Mouse (Mus musculus): ENCODE results near the gene Dera. TPM values are rescaled to one million over a fixed set of nuclear protein-coding genes. Genes with fewer than 3 reads are reported as not detected.

Dera gene
- total and polyA plus RNA-seq, 3 experiments, result 59.5 to 80.6 (median 78.0) TPM

GRCm38 (mm10) chr6:137808706-137809105 lies 54.4 kb downstream of the Dera start:
- H3K36me3 ChIP-seq (replicated peaks in 1 of 2; ENCODE audit: control insufficient read depth in 1 of 2, insufficient read depth in 1 of 2, low read length in 1 of 2), result peaks cover 5 to 54% of the 10 kb centered on the region in 2 experiments
- H3K9ac ChIP-seq (ENCODE audit: insufficient read depth, low read depth), result no peak overlapping the region
- in situ Hi-C loops (cut with MboI; ENCODE audit: low pct_ligation_motif_present, low pct_unique_long_range_greater_than_20kb, low sequenced_read_pairs), result no loop called here
- H3K4me1 ChIP-seq (ENCODE audit: control insufficient read depth in 1 of 2, insufficient read depth in 2 of 2), result peaks cover 0 to 8% of the 10 kb centered on the region in 2 experiments; a peak in 2 of 4 replicates
- no peaks in the 10 kb centered on the region for H3K9me3 ChIP-seq (replicated peaks; ENCODE audit: low read length)
- H3K4me2 ChIP-seq (ENCODE audit: insufficient read depth, low read depth, poor library complexity, severe bottlenecking), result no peak overlapping the region
- H3K27me3 ChIP-seq (replicated peaks), result no peaks in the 10 kb centered on the region
- no peaks in the 10 kb centered on the region for H3K79me2 ChIP-seq (replicated peaks; ENCODE audit: control insufficient read depth, extremely low read depth, insufficient read depth, poor library complexity, severe bottlenecking)
- TF ChIP-seq SMC3 (IDR thresholded peaks at IDR 0.05; ENCODE audit: low read depth, low read length) (no peak), MYC (IDR thresholded peaks at IDR 0.05; ENCODE audit: low read depth, low read length) (no peak), MAX (IDR thresholded peaks at IDR 0.05; ENCODE audit: low read length) (no peak), UBTF (IDR thresholded peaks at IDR 0.05; ENCODE audit: low read depth, low read length) (no peak), USF2 (conservative IDR thresholded peaks at IDR 0.05; ENCODE audit: low read depth, low read length) (no peak), CHD2 (IDR thresholded peaks at IDR 0.05; ENCODE audit: low read length) (no peak), MAFK (IDR thresholded peaks at IDR 0.05; ENCODE audit: insufficient replicate concordance, low read length) (no peak), TCF12 (IDR thresholded peaks at IDR 0.05; ENCODE audit: low read depth, low read length) (no peak), GABPA (IDR thresholded peaks at IDR 0.05; ENCODE audit: insufficient replicate concordance, low read depth, low read length) (no peak)
- dilution Hi-C loops (cut with MboI; ENCODE audit: extremely low pct_ligation_motif_present, extremely low pct_unique_long_range_greater_than_20kb, low sequenced_read_pairs), result no loop called here
- no peak for DNase-seq (ENCODE audit: extremely low read depth)
- no peak overlapping the region for H3K27ac ChIP-seq (ENCODE audit: insufficient read depth, low read depth)
- no peak overlapping the region for H3K4me3 ChIP-seq (replicated peaks in 1 of 3; ENCODE audit: low read depth in 2 of 3, low read length in 2 of 3, poor library complexity in 1 of 3)

GRCm38 (mm10) chr6:137810136-137810535 lies 55.8 kb downstream of the Dera start:
- H3K9me3 ChIP-seq (replicated peaks; ENCODE audit: low read length), result no peaks in the 10 kb centered on the region
- TF ChIP-seq ZC3H11A (IDR thresholded peaks at IDR 0.05; ENCODE audit: low read depth, low read length), result no peak
- TF ChIP-seq ELF1 (IDR thresholded peaks at IDR 0.05; ENCODE audit: low read depth, low read length), result no peak
- TF ChIP-seq GABPA (IDR thresholded peaks at IDR 0.05; ENCODE audit: insufficient replicate concordance, low read depth, low read length), result no peak
- no peak for TF ChIP-seq HCFC1 (IDR thresholded peaks at IDR 0.05; ENCODE audit: low read depth, low read length)
- no peak for TF ChIP-seq SMC3 (IDR thresholded peaks at IDR 0.05; ENCODE audit: low read depth, low read length)
- no peak for TF ChIP-seq NRF1 (IDR thresholded peaks at IDR 0.05; ENCODE audit: low read depth, low read length)
- TF ChIP-seq CHD1 (IDR thresholded peaks at IDR 0.05; ENCODE audit: low read depth, low read length), result no peak
- no peak for TF ChIP-seq SIN3A (IDR thresholded peaks at IDR 0.05; ENCODE audit: low read length)
- TF ChIP-seq IRF4 (IDR thresholded peaks at IDR 0.05; ENCODE audit: low read depth, low read length), result no peak
- TF ChIP-seq E2F4 (IDR thresholded peaks at IDR 0.05; ENCODE audit: insufficient replicate concordance, low read depth, low read length), result no peak
- TF ChIP-seq UBTF (IDR thresholded peaks at IDR 0.05; ENCODE audit: low read depth, low read length), result no peak
- TF ChIP-seq MAZ (IDR thresholded peaks at IDR 0.05; ENCODE audit: low read depth, low read length), result no peak
- TF ChIP-seq JUND (conservative IDR thresholded peaks at IDR 0.05; ENCODE audit: low read depth, low read length), result no peak
- TF ChIP-seq ZNF384 (IDR thresholded peaks at IDR 0.05; ENCODE audit: low read depth, low read length), result no peak
- TF ChIP-seq CHD2 (IDR thresholded peaks at IDR 0.05; ENCODE audit: low read length), result no peak
- no peak for TF ChIP-seq USF1 (IDR thresholded peaks at IDR 0.05; ENCODE audit: low read depth, low read length)
- no peak for TF ChIP-seq NELFE (IDR thresholded peaks at IDR 0.05; ENCODE audit: low read depth, low read length)
- H3K36me3 ChIP-seq (replicated peaks in 1 of 2; ENCODE audit: control insufficient read depth in 1 of 2, insufficient read depth in 1 of 2, low read length in 1 of 2), result peaks cover 5 to 60% of the 10 kb centered on the region in 2 experiments
- no peak overlapping the region for H3K9ac ChIP-seq (ENCODE audit: insufficient read depth, low read depth)
- H3K27me3 ChIP-seq (replicated peaks), result no peaks in the 10 kb centered on the region
- DNase-seq (ENCODE audit: extremely low read depth), result no peak
- dilution Hi-C loops (cut with MboI; ENCODE audit: extremely low pct_ligation_motif_present, extremely low pct_unique_long_range_greater_than_20kb, low sequenced_read_pairs), result no loop called here
- H3K27ac ChIP-seq (ENCODE audit: insufficient read depth, low read depth), result no peak overlapping the region
- H3K4me3 ChIP-seq (replicated peaks in 1 of 3; ENCODE audit: low read depth in 2 of 3, low read length in 2 of 3, poor library complexity in 1 of 3), result no peak overlapping the region
- H3K4me1 ChIP-seq (ENCODE audit: control insufficient read depth in 1 of 2, insufficient read depth in 2 of 2), result peaks cover 0 to 8% of the 10 kb centered on the region in 2 experiments; a peak in 2 of 4 replicates
- H3K4me2 ChIP-seq (ENCODE audit: insufficient read depth, low read depth, poor library complexity, severe bottlenecking), result no peak overlapping the region
- in situ Hi-C loops (cut with MboI; ENCODE audit: low pct_ligation_motif_present, low pct_unique_long_range_greater_than_20kb, low sequenced_read_pairs), result no loop called here
- H3K79me2 ChIP-seq (replicated peaks; ENCODE audit: control insufficient read depth, extremely low read depth, insufficient read depth, poor library complexity, severe bottlenecking), result no peaks in the 10 kb centered on the region
